Mouse (Mus musculus): ENCODE results near the gene Efna5. TPM values are rescaled to one million over a fixed set of nuclear protein-coding genes. Genes with fewer than 3 reads are reported as not detected.

Gene Efna5
- polyA plus RNA-seq, 1 experiment = 12.5 TPM

GRCm38 (mm10) chr17:62661801-62662200 is 219.3 kb downstream of the Efna5 start:
- Histone ChIP-seq H3K4me3 (ENCODE audit: insufficient read depth, low read depth, low read length) (no peak overlapping the region), H3K27ac (replicated peaks; ENCODE audit: low read depth, low read length) (no peak overlapping the region), H3K4me1 (ENCODE audit: control insufficient read depth, insufficient read depth, insufficient read length, low read length) (no peaks in the 10 kb centered on the region)

- Histone ChIP-seq H3K4me1 (ENCODE audit: control insufficient read depth, insufficient read depth, insufficient read length, low read length) (no peaks in the 10 kb centered on the region), H3K27ac (replicated peaks; ENCODE audit: low read depth, low read length) (no peak overlapping the region), H3K4me3 (ENCODE audit: insufficient read depth, low read depth, low read length) (no peak overlapping the region)
These were observed 221.5 kb downstream of the Efna5 start for GRCm38 (mm10) chr17:62659501-62660175.

GRCm38 (mm10) chr17:62657832-62658630 is 223.1 kb downstream of the Efna5 start:
- Histone ChIP-seq H3K4me3 (ENCODE audit: insufficient read depth, low read depth, low read length) (no peak overlapping the region), H3K4me1 (ENCODE audit: control insufficient read depth, insufficient read depth, insufficient read length, low read length) (no peaks in the 10 kb centered on the region), H3K27ac (replicated peaks; ENCODE audit: low read depth, low read length) (no peak overlapping the region)

GRCm38 (mm10) chr17:62657051-62657450 is 224.1 kb downstream of the Efna5 start:
- Histone ChIP-seq H3K27ac (replicated peaks; ENCODE audit: low read depth, low read length) (no peak overlapping the region), H3K4me3 (ENCODE audit: insufficient read depth, low read depth, low read length) (no peak overlapping the region), H3K4me1 (ENCODE audit: control insufficient read depth, insufficient read depth, insufficient read length, low read length) (no peaks in the 10 kb centered on the region)

- Histone ChIP-seq H3K27ac (replicated peaks; ENCODE audit: low read depth, low read length) (no peak overlapping the region), H3K4me1 (ENCODE audit: control insufficient read depth, insufficient read depth, insufficient read length, low read length) (no peaks in the 10 kb centered on the region), H3K4me3 (ENCODE audit: insufficient read depth, low read depth, low read length) (no peak overlapping the region)
These were observed 224.5 kb downstream of the Efna5 start for GRCm38 (mm10) chr17:62656591-62656990.

- Histone ChIP-seq H3K4me3 (ENCODE audit: insufficient read depth, low read depth, low read length) (no peak overlapping the region), H3K27ac (replicated peaks; ENCODE audit: low read depth, low read length) (no peak overlapping the region), H3K4me1 (ENCODE audit: control insufficient read depth, insufficient read depth, insufficient read length, low read length) (no peaks in the 10 kb centered on the region)
These were observed 225.2 kb downstream of the Efna5 start for GRCm38 (mm10) chr17:62655819-62656355.

- Histone ChIP-seq H3K4me3 (ENCODE audit: insufficient read depth, low read depth, low read length) (no peak overlapping the region), H3K27ac (replicated peaks; ENCODE audit: low read depth, low read length) (no peak overlapping the region), H3K4me1 (ENCODE audit: control insufficient read depth, insufficient read depth, insufficient read length, low read length) (no peaks in the 10 kb centered on the region)
These were observed 228.7 kb downstream of the Efna5 start for GRCm38 (mm10) chr17:62652451-62652850.

- Histone ChIP-seq H3K27ac (replicated peaks; ENCODE audit: low read depth, low read length) (no peak overlapping the region), H3K4me3 (ENCODE audit: insufficient read depth, low read depth, low read length) (no peak overlapping the region), H3K4me1 (ENCODE audit: control insufficient read depth, insufficient read depth, insufficient read length, low read length) (no peaks in the 10 kb centered on the region)
These were observed 229.4 kb downstream of the Efna5 start for GRCm38 (mm10) chr17:62651696-62652095.

- no peak overlapping the region for H3K27ac ChIP-seq (replicated peaks; ENCODE audit: low read depth, low read length)
- no peak overlapping the region for H3K4me3 ChIP-seq (ENCODE audit: insufficient read depth, low read depth, low read length)
- no peaks in the 10 kb centered on the region for H3K4me1 ChIP-seq (ENCODE audit: control insufficient read depth, insufficient read depth, insufficient read length, low read length)
These were observed 231.7 kb downstream of the Efna5 start for GRCm38 (mm10) chr17:62649293-62649950.

GRCm38 (mm10) chr17:62646836-62647235 is 234.3 kb downstream of the Efna5 start:
- no peaks in the 10 kb centered on the region for H3K4me1 ChIP-seq (ENCODE audit: control insufficient read depth, insufficient read depth, insufficient read length, low read length)
- no peak overlapping the region for H3K27ac ChIP-seq (replicated peaks; ENCODE audit: low read depth, low read length)
- no peak overlapping the region for H3K4me3 ChIP-seq (ENCODE audit: insufficient read depth, low read depth, low read length)

- Histone ChIP-seq H3K27ac (replicated peaks; ENCODE audit: low read depth, low read length) (peak overlapping the region; percentile 87), H3K4me3 (ENCODE audit: insufficient read depth, low read depth, low read length) (no peak overlapping the region), H3K4me1 (ENCODE audit: control insufficient read depth, insufficient read depth, insufficient read length, low read length) (no peaks in the 10 kb centered on the region)
These were observed 238.5 kb downstream of the Efna5 start for GRCm38 (mm10) chr17:62642447-62643145.

GRCm38 (mm10) chr17:62640654-62641053 is 240.5 kb downstream of the Efna5 start:
- Histone ChIP-seq H3K4me3 (ENCODE audit: insufficient read depth, low read depth, low read length) (no peak overlapping the region), H3K4me1 (ENCODE audit: control insufficient read depth, insufficient read depth, insufficient read length, low read length) (no peaks in the 10 kb centered on the region), H3K27ac (replicated peaks; ENCODE audit: low read depth, low read length) (no peak overlapping the region)

- H3K27ac ChIP-seq (replicated peaks; ENCODE audit: low read depth, low read length) = no peak overlapping the region
- no peak overlapping the region for H3K4me3 ChIP-seq (ENCODE audit: insufficient read depth, low read depth, low read length)
- no peaks in the 10 kb centered on the region for H3K4me1 ChIP-seq (ENCODE audit: control insufficient read depth, insufficient read depth, insufficient read length, low read length)
These were observed 244.2 kb downstream of the Efna5 start for GRCm38 (mm10) chr17:62636896-62637295.

GRCm38 (mm10) chr17:62634937-62635336 is 246.2 kb downstream of the Efna5 start:
- H3K4me3 ChIP-seq (ENCODE audit: insufficient read depth, low read depth, low read length) = no peak overlapping the region

GRCm38 (mm10) chr17:62628474-62628873 is 252.6 kb downstream of the Efna5 start:
- Histone ChIP-seq H3K4me1 (ENCODE audit: control insufficient read depth, insufficient read depth, insufficient read length, low read length) (no peaks in the 10 kb centered on the region; the same call in 1 of the 2 replicates), H3K27ac (replicated peaks; ENCODE audit: low read depth, low read length) (no peak overlapping the region), H3K4me3 (ENCODE audit: insufficient read depth, low read depth, low read length) (no peak overlapping the region)

More at GRCm38 (mm10) chr17:62634937-62635336, 246.2 kb downstream of the Efna5 start:
- Histone ChIP-seq H3K27ac (replicated peaks; ENCODE audit: low read depth, low read length) (no peak overlapping the region), H3K4me1 (ENCODE audit: control insufficient read depth, insufficient read depth, insufficient read length, low read length) (no peaks in the 10 kb centered on the region)

All from brown adipose tissue, adult 24 weeks (tissue).